Mouse (Mus musculus) CD4-positive, CD25-positive, alpha-beta regulatory T cell, adult 2 months (primary cell): Measurements from ENCODE around the gene Clstn2.

Source experiments
- DNase-seq: peaks from one replicate; pipeline ENCODE4 v3.0.0-alpha.2; 2012; ENCODE audit warnings: low read depth, low spot score

The Clstn2 gene

GRCm38 (mm10) chr9:97950378-97951006 is 82.5 kb downstream of the Clstn2 start:
- DNase-seq = no peak

- no peak for DNase-seq
Measured at GRCm38 (mm10) chr9:97919326-97919725, 113.7 kb downstream of the Clstn2 start.

GRCm38 (mm10) chr9:97891415-97891814 is 141.6 kb downstream of the Clstn2 start:
- DNase-seq = no peak

GRCm38 (mm10) chr9:97883336-97883735 is 149.6 kb downstream of the Clstn2 start:
- DNase-seq = no peak

GRCm38 (mm10) chr9:97867013-97867700 is 165.8 kb downstream of the Clstn2 start:
- no peak for DNase-seq

- no peak for DNase-seq
Measured at GRCm38 (mm10) chr9:97852859-97853258, 180.1 kb downstream of the Clstn2 start.

GRCm38 (mm10) chr9:97847873-97848838 is 184.8 kb downstream of the Clstn2 start:
- DNase-seq = no peak

- DNase-seq = no peak
Measured at GRCm38 (mm10) chr9:97842054-97842453, 190.9 kb downstream of the Clstn2 start.

GRCm38 (mm10) chr9:97831216-97831615 is 201.8 kb downstream of the Clstn2 start:
- DNase-seq = no peak

- no peak for DNase-seq
Measured at GRCm38 (mm10) chr9:97829919-97830318, 203.1 kb downstream of the Clstn2 start.

- DNase-seq = no peak
Measured at GRCm38 (mm10) chr9:97827689-97828088, 205.3 kb downstream of the Clstn2 start.

GRCm38 (mm10) chr9:97826077-97826947 is 206.7 kb downstream of the Clstn2 start:
- no peak for DNase-seq

GRCm38 (mm10) chr9:97817116-97817515 is 215.9 kb downstream of the Clstn2 start:
- DNase-seq = no peak

GRCm38 (mm10) chr9:97816143-97816805 is 216.7 kb downstream of the Clstn2 start:
- no peak for DNase-seq

GRCm38 (mm10) chr9:97813157-97813556 is 219.8 kb downstream of the Clstn2 start:
- no peak for DNase-seq

GRCm38 (mm10) chr9:97807031-97807430 is 225.9 kb downstream of the Clstn2 start:
- no peak for DNase-seq

GRCm38 (mm10) chr9:97793661-97794060 is 239.3 kb downstream of the Clstn2 start:
- DNase-seq = no peak

- no peak for DNase-seq
Measured at GRCm38 (mm10) chr9:97788151-97788670, 244.8 kb downstream of the Clstn2 start.

- DNase-seq = no peak
Measured at GRCm38 (mm10) chr9:97780032-97780616, 252.9 kb downstream of the Clstn2 start.

- no peak for DNase-seq
Measured at GRCm38 (mm10) chr9:97775770-97776169, 257.2 kb downstream of the Clstn2 start.
